Mouse (Mus musculus) C2C12 (cell line): ENCODE measurements around the gene Ckb. TPM values are rescaled to one million over a fixed set of nuclear protein-coding genes. Genes with fewer than 3 reads are reported as not detected.

Experiments used
- H3K27me3 ChIP-seq: one replicate; pipeline ENCODE4 v1.6.1; 2011; ENCODE audit not compliant: control insufficient read depth, insufficient read depth, insufficient read length
- H3K36me3 ChIP-seq: one replicate; pipeline ENCODE4 v1.6.1; 2011; ENCODE audit not compliant: control insufficient read depth, insufficient read depth
- H3K4me3 ChIP-seq: one replicate; pipeline ENCODE4 v1.5.1; 2011; ENCODE audit warnings: mild to moderate bottlenecking, control low read depth; ENCODE audit not compliant: poor library complexity, insufficient read depth, severe bottlenecking
- H3K79me2 ChIP-seq: one replicate; pipeline ENCODE4 v1.6.1; 2011; ENCODE audit not compliant: control insufficient read depth, insufficient read depth
- H3K79me3 ChIP-seq: one replicate; pipeline ENCODE4 v1.6.1; 2011; ENCODE audit warnings: low read depth, control low read depth
- H3ac ChIP-seq: one replicate; pipeline ENCODE3; 2011; ENCODE audit warnings: low read depth; ENCODE audit not compliant: control insufficient read depth, insufficient read length
- CEBPB ChIP-seq: IDR thresholded peaks from one replicate; pipeline ENCODE4 v1.6.1; 2011; ENCODE audit warnings: low read depth, mild to moderate bottlenecking, control low read depth, moderate library complexity
- CTCF ChIP-seq: IDR thresholded peaks from one replicate; pipeline ENCODE4 v1.5.1; 2011; ENCODE audit not compliant: control insufficient read depth, insufficient read depth, insufficient read length
- FOSL1 ChIP-seq: IDR thresholded peaks from one replicate; pipeline ENCODE4 v1.8.0; 2011; ENCODE audit warnings: mild to moderate bottlenecking, low read length; ENCODE audit not compliant: poor library complexity, insufficient read depth, severe bottlenecking
- MAX ChIP-seq: IDR thresholded peaks from one replicate; pipeline ENCODE4 v1.6.1; 2011; ENCODE audit warnings: mild to moderate bottlenecking, control low read depth
- MYOD1 ChIP-seq: IDR thresholded peaks from one replicate; pipeline ENCODE4 v1.6.1; 2011; ENCODE audit warnings: low read depth; ENCODE audit not compliant: control insufficient read depth, insufficient read length
- MYOG ChIP-seq: IDR thresholded peaks from one replicate; pipeline ENCODE4 v1.6.1; 2011; ENCODE audit not compliant: control insufficient read depth, insufficient read length; ENCODE audit errors: extremely low read depth
- USF1 ChIP-seq: IDR thresholded peaks from one replicate; pipeline ENCODE4 v1.6.1; 2011; ENCODE audit warnings: low read depth, mild to moderate bottlenecking, control low read depth, moderate library complexity
- polyA plus RNA-seq: library from polyadenylated mRNA; unstranded; fragments of >200 nt; fragmentation: generic; extraction: Trizol; gene quantifications from one replicate; pipeline ENCODE4 v1.2.1, GENCODE M21; 2012; ENCODE audit warnings: missing spikeins

Gene Ckb
- polyA plus RNA-seq, 1 experiment = 61.4 TPM

GRCm38 (mm10) chr12:111669000-111669788, 2.9 kb downstream of the Ckb start:
- no peak for TF ChIP-seq USF1
- Histone ChIP-seq H3K36me3 (no peaks in the 10 kb centered on the region), H3K79me2 (no peaks in the 10 kb centered on the region), H3K27me3 (no peaks in the 10 kb centered on the region), H3ac (no peak overlapping the region), H3K79me3 (no peaks in the 10 kb centered on the region), H3K4me3 (no peak overlapping the region)

DNA sequence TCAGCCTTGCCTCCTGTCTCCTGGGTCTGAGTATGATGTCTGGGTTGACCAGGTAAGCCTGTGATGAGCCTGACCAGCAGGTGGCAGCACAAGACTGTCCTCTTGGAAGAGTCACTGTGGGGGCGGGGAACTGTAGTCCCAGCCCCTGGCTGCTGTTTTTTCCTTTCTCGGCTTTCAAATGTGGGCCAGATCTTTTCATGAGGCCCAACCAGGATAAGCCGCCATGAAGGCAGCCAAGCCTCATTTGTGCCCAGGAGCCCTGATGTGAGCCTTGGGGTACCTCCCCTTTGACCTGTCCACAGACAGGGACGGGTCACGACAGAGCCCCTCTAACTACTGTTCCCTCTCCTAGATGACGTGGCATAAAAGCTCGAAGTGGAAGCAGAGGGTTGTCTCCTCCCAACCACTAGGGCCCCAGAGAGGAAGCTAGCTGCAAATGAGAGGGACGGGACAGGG, 3.7 kb downstream of the Ckb start:
- H3K27me3 ChIP-seq = no peaks in the 10 kb centered on the region
- peak overlapping the region; percentile 42 for H3ac ChIP-seq
- peak; percentile 83 for TF ChIP-seq CTCF
- TF ChIP-seq CEBPB = no peak
- H3K4me3 ChIP-seq = no peak overlapping the region
- no peaks in the 10 kb centered on the region for H3K36me3 ChIP-seq
- no peaks in the 10 kb centered on the region for H3K79me2 ChIP-seq
- no peaks in the 10 kb centered on the region for H3K79me3 ChIP-seq

DNA sequence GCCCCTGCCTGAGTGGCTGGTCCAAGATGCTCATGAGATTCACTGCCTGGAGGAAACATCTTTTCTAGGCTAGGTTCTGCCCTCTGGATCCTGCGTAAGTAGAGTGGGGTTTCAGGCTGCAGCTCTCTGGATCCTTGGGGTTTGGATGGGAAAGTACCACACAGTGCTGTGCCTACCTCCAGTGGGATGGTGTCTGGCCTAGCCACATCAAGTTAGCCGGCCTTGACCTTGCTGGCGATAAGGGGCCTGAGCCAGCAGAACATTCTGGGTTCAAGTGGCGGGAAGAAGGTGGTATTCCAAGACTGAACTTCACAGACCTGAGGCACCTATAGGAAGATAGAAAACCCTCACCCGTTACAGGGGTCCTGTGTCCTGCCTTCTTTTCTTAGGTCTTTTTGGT, 4.7 kb downstream of the Ckb start:
- Histone ChIP-seq H3K27me3 (no peaks in the 10 kb centered on the region), H3K4me3 (no peak overlapping the region)
- TF ChIP-seq USF1 (no peak), FOSL1 (no peak), MYOD1 (no peak), CEBPB (no peak), MAX (no peak), CTCF (no peak), MYOG (no peak)

DNA sequence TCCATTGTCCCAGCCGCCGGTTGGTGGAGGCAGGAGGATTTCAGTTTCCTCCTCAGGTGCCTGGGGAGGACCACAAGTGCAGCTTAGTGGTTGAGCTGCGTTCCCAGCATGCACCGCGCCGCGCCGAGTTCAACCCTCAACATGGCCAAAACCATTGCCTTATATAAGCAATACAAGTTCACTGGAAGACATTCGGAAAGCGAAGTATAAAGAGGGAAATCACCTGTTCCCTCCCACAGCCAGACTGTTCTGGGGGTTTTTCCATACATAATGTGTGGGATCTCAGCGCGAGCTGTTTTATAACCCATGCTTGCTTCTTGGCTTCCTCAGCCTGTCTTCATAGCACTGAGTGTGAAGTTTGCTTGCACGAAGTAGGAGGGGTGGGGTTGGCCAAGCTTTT, 5.8 kb downstream of the Ckb start:
- Histone ChIP-seq H3ac (no peak overlapping the region), H3K79me2 (no peaks in the 10 kb centered on the region), H3K79me3 (no peaks in the 10 kb centered on the region), H3K4me3 (no peak overlapping the region), H3K36me3 (peaks cover 6% of the 10 kb centered on the region), H3K27me3 (no peaks in the 10 kb centered on the region)
- TF ChIP-seq USF1 = no peak

More for the DNA sequence above, 4.7 kb downstream of the Ckb start:
- Histone ChIP-seq H3K79me3 (no peaks in the 10 kb centered on the region), H3K36me3 (no peaks in the 10 kb centered on the region), H3ac (no peak overlapping the region), H3K79me2 (no peaks in the 10 kb centered on the region)

GRCm38 (mm10) chr12:111665041-111665880, 6.9 kb downstream of the Ckb start:
- no peaks in the 10 kb centered on the region for H3K79me3 ChIP-seq
- H3K4me3 ChIP-seq = no peak overlapping the region
- peaks cover 6% of the 10 kb centered on the region for H3K36me3 ChIP-seq
- no peaks in the 10 kb centered on the region for H3K27me3 ChIP-seq
- TF ChIP-seq USF1 = no peak
- no peak for TF ChIP-seq CTCF
- TF ChIP-seq MYOG = no peak
- no peak for TF ChIP-seq CEBPB
- peak; percentile 60 for TF ChIP-seq MAX
- TF ChIP-seq FOSL1 = no peak
- peak; percentile 56 for TF ChIP-seq MYOD1
- H3ac ChIP-seq = no peak overlapping the region
- H3K79me2 ChIP-seq = no peaks in the 10 kb centered on the region

DNA sequence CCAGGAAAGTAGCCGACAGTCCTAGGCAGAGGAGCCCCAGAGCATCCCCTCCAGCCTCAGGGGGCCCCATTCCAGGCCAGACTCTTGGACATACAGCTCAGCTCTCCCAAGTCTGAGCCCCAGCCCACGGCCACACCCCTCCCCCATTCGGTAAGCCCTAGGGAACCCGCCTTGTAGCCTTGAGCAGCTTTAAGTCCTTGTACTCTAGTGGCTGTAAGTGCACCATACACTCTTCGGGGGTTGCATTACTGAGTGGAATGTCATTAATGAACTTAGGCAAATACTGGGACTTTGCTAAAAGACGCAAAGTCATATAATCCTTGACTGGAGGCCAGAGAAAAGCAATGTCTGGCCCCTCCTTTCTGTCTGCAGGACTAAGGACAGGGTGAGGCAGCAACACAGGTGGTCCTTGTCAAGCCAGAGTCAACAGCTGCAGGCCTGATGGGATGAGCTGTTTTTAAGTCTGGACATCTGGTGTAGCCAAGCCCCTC, 7.9 kb downstream of the Ckb start:
- Histone ChIP-seq H3K4me3 (no peak overlapping the region), H3K79me3 (no peaks in the 10 kb centered on the region), H3K27me3 (no peaks in the 10 kb centered on the region), H3K79me2 (no peaks in the 10 kb centered on the region), H3K36me3 (peaks cover 6% of the 10 kb centered on the region), H3ac (no peak overlapping the region)
- peak; percentile 99 for TF ChIP-seq MYOD1
- TF ChIP-seq MYOG = no peak
